Mouse (Mus musculus) liver, postnatal 0 days (tissue): ENCODE data around the gene Snx4. TPM values are rescaled to one million over a fixed set of nuclear protein-coding genes. Genes with fewer than 3 reads are reported as not detected.

Experiments
- ATAC-seq: fragments of 200-750 bp; cut with Nextera tagmentation; 2 replicates; pipeline ENCODE4 v1.8.0; 2017; ENCODE audit warnings: mild to moderate bottlenecking, moderate library complexity
- DNase-seq: peaks from one replicate; pipeline ENCODE4 v3.0.0-alpha.2; 2016
- H3K27ac ChIP-seq: fragments of 300-500 bp; sonication (generic); 2 replicates; pipeline ENCODE4 v1.5.1; 2014; ENCODE audit warnings: antibody characterized with exemption, moderate library complexity, mild to moderate bottlenecking, low read depth
- H3K27me3 ChIP-seq: fragments of 300-500 bp; sonication (generic); 2 replicates; pipeline ENCODE4 v1.6.1; 2014; ENCODE audit warnings: low read length, control low read depth, mixed read lengths; ENCODE audit not compliant: insufficient read depth
- H3K36me3 ChIP-seq: fragments of 300-500 bp; sonication (generic); replicated peaks from 2 replicates; pipeline ENCODE4 v1.6.1; 2014; ENCODE audit warnings: mild to moderate bottlenecking, control low read depth, low read length, moderate library complexity, mixed read lengths; ENCODE audit not compliant: insufficient read depth
- H3K4me1 ChIP-seq: fragments of 300-500 bp; sonication (generic); 2 replicates; pipeline ENCODE4 v1.6.1; 2014; ENCODE audit warnings: antibody characterized with exemption, mild to moderate bottlenecking, control low read depth; ENCODE audit not compliant: insufficient read depth
- H3K4me2 ChIP-seq: fragments of 300-500 bp; sonication (generic); 2 replicates; pipeline ENCODE4 v1.6.1; 2014; ENCODE audit warnings: low read depth, mild to moderate bottlenecking, low read length, moderate library complexity, mixed read lengths
- H3K4me3 ChIP-seq: fragments of 300-500 bp; sonication (generic); 2 replicates; pipeline ENCODE4 v1.5.1; 2014; ENCODE audit warnings: low read depth, low read length
- H3K9ac ChIP-seq: fragments of 300-500 bp; sonication (generic); replicated peaks from 2 replicates; pipeline ENCODE4 v1.6.1; 2014; ENCODE audit warnings: mild to moderate bottlenecking, moderate library complexity
- H3K9me3 ChIP-seq: fragments of 300-500 bp; sonication (generic); 2 replicates; pipeline ENCODE4 v1.6.1; 2016; ENCODE audit warnings: mild to moderate bottlenecking, control low read depth, low read length, mixed read lengths
- CTCF ChIP-seq: sonication (generic); IDR thresholded peaks from 2 replicates; pipeline ENCODE4 v1.5.1; 2016; ENCODE audit warnings: antibody characterized with exemption, low read depth
- EP300 ChIP-seq: IDR thresholded peaks from 2 replicates; pipeline ENCODE4 v1.6.1; 2016; ENCODE audit warnings: antibody characterized with exemption, low read depth, mild to moderate bottlenecking
- WGBS: fragments of 180-500 bp; shearing (Covaris S2); extraction: QIAGEN DNeasy Blood & Tissue Kit; methylation state at CpG from one replicate; pipeline ENCODE4 v1.1.7; 2014; ENCODE audit not compliant: insufficient replicate concordance; 5-methylcytosine and 5-hydroxymethylcytosine counted together
- polyA plus RNA-seq: library from polyadenylated mRNA; unstranded; fragments of >200 nt; fragmentation: Nextera tagmentation; extraction: Ambion mirVana; gene quantifications from 2 replicates; pipeline ENCODE4 v1.2.1, GENCODE M21; 2015

The Snx4 gene
- polyA plus RNA-seq, 1 experiment from 2014 or later, result 27.8 TPM

- Histone ChIP-seq H3K9ac (no peak overlapping the region), H3K27me3 (no peaks in the 10 kb centered on the region), H3K27ac (no peak overlapping the region), H3K9me3 (no peaks in the 10 kb centered on the region), H3K4me2 (no peak overlapping the region), H3K36me3 (0 out of 2 replicates have a peak, but pooled peaks cover 4% of the 10 kb centered on the region), H3K4me3 (no peak overlapping the region), H3K4me1 (peaks cover 8% of the 10 kb centered on the region; the same call in 1 of the 2 replicates)
- no peak for ATAC-seq
- 76% methylated on average over 3 of the region's 3 CpGs for WGBS
- TF ChIP-seq EP300 (no peak), CTCF (no peak)
- no peak for DNase-seq
Observed at GRCm38 (mm10) chr16:33309066-33309465, 57.8 kb downstream of the Snx4 start.

- no peak overlapping the region for H3K4me3 ChIP-seq
- no peak overlapping the region for H3K4me2 ChIP-seq
- ATAC-seq (peak; percentile 34; the same call in 1 of the 2 replicates), DNase-seq (no peak)
- no peaks in the 10 kb centered on the region for H3K4me1 ChIP-seq
- no peak overlapping the region for H3K9ac ChIP-seq
- TF ChIP-seq EP300, result no peak
- no peak for TF ChIP-seq CTCF
- no peaks in the 10 kb centered on the region for H3K9me3 ChIP-seq
- no peaks in the 10 kb centered on the region for H3K27me3 ChIP-seq
- WGBS, result 71% methylated on average over 4 of the region's 4 CpGs
- H3K27ac ChIP-seq, result no peak overlapping the region
- H3K36me3 ChIP-seq, result no peaks in the 10 kb centered on the region
Observed at GRCm38 (mm10) chr16:33315611-33316010, 64.4 kb downstream of the Snx4 start.

DNA sequence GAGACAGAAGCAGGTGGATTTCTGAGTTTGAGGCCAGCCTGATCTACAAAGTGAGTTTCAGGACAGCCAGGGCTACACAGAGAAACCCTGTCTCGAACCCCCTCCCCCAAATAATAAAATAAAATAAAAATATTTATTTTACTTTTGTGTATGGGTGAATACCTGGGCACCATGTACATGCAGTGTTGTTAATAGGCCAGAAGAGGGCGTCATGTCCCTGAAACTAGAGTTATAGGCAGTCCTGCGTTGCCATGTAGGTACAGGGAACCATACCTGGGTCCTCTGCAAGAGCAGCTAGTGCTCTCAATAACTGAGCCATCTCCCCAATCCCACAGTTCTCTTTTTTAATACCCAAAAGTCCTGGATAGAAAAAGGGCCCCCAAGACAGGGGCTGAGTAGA is 66.4 kb downstream of the Snx4 start:
- no peaks in the 10 kb centered on the region for H3K9me3 ChIP-seq
- no peaks in the 10 kb centered on the region for H3K4me1 ChIP-seq
- H3K4me3 ChIP-seq, result no peak overlapping the region
- no peaks in the 10 kb centered on the region for H3K36me3 ChIP-seq
- no peak overlapping the region for H3K4me2 ChIP-seq
- 61% methylated on average over 3 of the region's 3 CpGs for WGBS
- peak; percentile 20; the same call in 1 of the 2 replicates for TF ChIP-seq CTCF
- no peak for TF ChIP-seq EP300
- H3K27me3 ChIP-seq, result no peaks in the 10 kb centered on the region
- no peak overlapping the region for H3K27ac ChIP-seq
- no peak overlapping the region for H3K9ac ChIP-seq
- ATAC-seq (no peak), DNase-seq (no peak)

DNA sequence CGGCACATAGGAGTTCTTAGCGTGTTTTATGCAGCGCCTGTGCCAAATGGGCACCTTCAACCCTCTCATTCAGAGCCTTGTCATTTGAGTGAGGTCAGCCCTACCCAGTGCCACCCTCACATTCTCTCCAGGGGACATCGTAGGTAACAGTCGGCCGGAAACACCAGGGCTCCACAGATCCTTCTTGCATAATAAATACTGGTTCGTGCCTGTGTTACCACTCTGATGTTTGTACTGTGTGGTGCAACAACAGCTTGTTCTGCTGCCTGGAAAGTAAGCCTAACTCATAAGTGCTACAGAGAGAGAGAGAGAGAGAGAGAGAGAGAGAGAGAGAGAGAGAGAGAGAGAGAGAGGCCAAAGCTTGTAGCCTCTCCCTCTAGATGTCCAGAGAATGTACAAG is 66.8 kb downstream of the Snx4 start:
- TF ChIP-seq CTCF (no peak), EP300 (no peak)
- 73% methylated on average over 7 of the region's 7 CpGs for WGBS
- Histone ChIP-seq H3K27me3 (no peaks in the 10 kb centered on the region), H3K36me3 (no peaks in the 10 kb centered on the region), H3K9me3 (no peaks in the 10 kb centered on the region), H3K4me2 (no peak overlapping the region), H3K4me3 (no peak overlapping the region), H3K27ac (no peak overlapping the region), H3K4me1 (no peaks in the 10 kb centered on the region), H3K9ac (no peak overlapping the region)
- no peak for DNase-seq
- ATAC-seq, result peak; percentile 89

GRCm38 (mm10) chr16:33325704-33326455 is 74.6 kb downstream of the Snx4 start:
- no peak for ATAC-seq
- H3K4me1 ChIP-seq, result no peaks in the 10 kb centered on the region
- no peak overlapping the region for H3K27ac ChIP-seq
- H3K36me3 ChIP-seq, result no peaks in the 10 kb centered on the region
- no peak for DNase-seq
- no peaks in the 10 kb centered on the region for H3K9me3 ChIP-seq
- WGBS, result 64% methylated on average over 12 of the region's 12 CpGs
- no peak overlapping the region for H3K9ac ChIP-seq
- no peak overlapping the region for H3K4me3 ChIP-seq
- no peak overlapping the region for H3K4me2 ChIP-seq
- TF ChIP-seq EP300 (no peak), CTCF (no peak)
- H3K27me3 ChIP-seq, result no peaks in the 10 kb centered on the region

DNA sequence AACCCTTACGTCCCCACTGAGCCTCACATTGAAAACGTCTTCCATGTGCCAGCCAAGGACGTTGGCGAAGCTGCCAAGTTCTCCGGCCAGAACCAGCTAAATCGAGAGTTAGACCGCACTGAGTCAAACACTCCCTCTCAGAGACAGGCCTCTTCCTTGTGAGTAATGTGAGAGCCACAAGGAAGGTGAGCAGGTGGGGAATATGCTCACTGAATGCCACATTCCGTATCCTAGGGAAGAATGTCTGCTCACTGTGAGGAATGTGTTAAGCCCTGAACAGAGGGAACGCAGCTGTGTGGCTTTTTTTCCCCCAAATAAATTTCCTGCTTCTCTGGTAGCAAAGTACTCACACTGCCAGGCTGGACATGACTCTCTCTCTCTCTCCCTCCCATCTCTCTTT is 75.3 kb downstream of the Snx4 start:
- WGBS, result 78% methylated on average over 9 of the region's 9 CpGs
- no peak for ATAC-seq

More for the DNA sequence above, 75.3 kb downstream of the Snx4 start:
- H3K27ac ChIP-seq, result no peak overlapping the region
- no peaks in the 10 kb centered on the region for H3K27me3 ChIP-seq
- no peak overlapping the region for H3K4me2 ChIP-seq
- H3K9me3 ChIP-seq, result no peaks in the 10 kb centered on the region
- H3K9ac ChIP-seq, result no peak overlapping the region
- no peak for TF ChIP-seq CTCF
- no peak for TF ChIP-seq EP300
- no peak for DNase-seq
- H3K4me3 ChIP-seq, result no peak overlapping the region
- no peaks in the 10 kb centered on the region for H3K4me1 ChIP-seq
- H3K36me3 ChIP-seq, result no peaks in the 10 kb centered on the region
